Mouse (Mus musculus) ES-E14 (cell line): ENCODE data around the gene Xrcc6.

Experiments used
- HCFC1 ChIP-seq: IDR thresholded peaks from 2 replicates; pipeline ENCODE4 v1.6.1; 2012; ENCODE audit warnings: low read length, inconsistent platforms, borderline replicate concordance; ENCODE audit not compliant: insufficient read depth
- MAFK ChIP-seq: IDR thresholded peaks from 2 replicates; pipeline ENCODE4 v1.6.1; 2014; ENCODE audit warnings: mild to moderate bottlenecking, low read depth, low read length, inconsistent platforms; ENCODE audit not compliant: insufficient read depth
- ZC3H11A ChIP-seq: IDR thresholded peaks from 2 replicates; pipeline ENCODE4 v1.6.1; 2012; ENCODE audit warnings: low read depth, mild to moderate bottlenecking, inconsistent platforms, low read length, borderline replicate concordance
- ZNF384 ChIP-seq: IDR thresholded peaks from 2 replicates; pipeline ENCODE4 v1.6.1; 2012; ENCODE audit warnings: low read depth, low read length, inconsistent platforms

- TF ChIP-seq ZNF384 (no peak), ZC3H11A (no peak), MAFK (no peak), HCFC1 (no peak)
Observed at GRCm38 (mm10) chr15:81967821-81968220, 19.8 kb upstream of the Xrcc6 start.
